Mouse (Mus musculus): ENCODE data around the gene Olfr766-ps1. TPM values are rescaled to one million over a fixed set of nuclear protein-coding genes. Genes with fewer than 3 reads are reported as not detected.

The Olfr766-ps1 gene
- polyA plus RNA-seq, 1 experiment from 2014 or later: 0.08 TPM

Other genes starting within 250 kb of the Olfr766-ps1 start
- gene Ormdl2, start 247.3 kb downstream of the Olfr766-ps1 start, polyA plus RNA-seq (2015; fragmentation: Nextera tagmentation; extraction: Ambion mirVana): 30.2 and 34.0 TPM in 2 replicates
- 12.5 and 13.1 TPM in 2 replicates for gene Gdf11, start 177.3 kb downstream of the Olfr766-ps1 start, polyA plus RNA-seq (2015; fragmentation: Nextera tagmentation; extraction: Ambion mirVana)
- gene Cd63, start 168.0 kb downstream of the Olfr766-ps1 start, polyA plus RNA-seq (2015; fragmentation: Nextera tagmentation; extraction: Ambion mirVana): 820 and 839 TPM in 2 replicates
- gene Rdh5, start 146.1 kb downstream of the Olfr766-ps1 start, polyA plus RNA-seq (2015; fragmentation: Nextera tagmentation; extraction: Ambion mirVana): 12.2 and 12.9 TPM in 2 replicates
- gene Bloc1s1, start 144.9 kb downstream of the Olfr766-ps1 start, polyA plus RNA-seq (2015; fragmentation: Nextera tagmentation; extraction: Ambion mirVana): 225 and 240 TPM in 2 replicates
- gene Itga7, start 135.2 kb downstream of the Olfr766-ps1 start, polyA plus RNA-seq (2015; fragmentation: Nextera tagmentation; extraction: Ambion mirVana): 4.8 and 5.5 TPM in 2 replicates
- 0.19 TPM in 1 of 2 replicates, not detected in the other for gene Mettl7b, start 108.0 kb downstream of the Olfr766-ps1 start, polyA plus RNA-seq (2015; fragmentation: Nextera tagmentation; extraction: Ambion mirVana)
- not detected in 2 replicates for gene Olfr9, start 79.5 kb downstream of the Olfr766-ps1 start, polyA plus RNA-seq (2015; fragmentation: Nextera tagmentation; extraction: Ambion mirVana)
- gene Olfr763, start 58.2 kb downstream of the Olfr766-ps1 start, polyA plus RNA-seq (2015; fragmentation: Nextera tagmentation; extraction: Ambion mirVana): not detected in 2 replicates
- gene Olfr764-ps1, start 29.1 kb downstream of the Olfr766-ps1 start, polyA plus RNA-seq (2015; fragmentation: Nextera tagmentation; extraction: Ambion mirVana): not detected in 2 replicates
- gene Olfr765, start 19.0 kb downstream of the Olfr766-ps1 start, polyA plus RNA-seq (2015; fragmentation: Nextera tagmentation; extraction: Ambion mirVana): not detected in 2 replicates
- gene Olfr767, start 13.9 kb upstream of the Olfr766-ps1 start, polyA plus RNA-seq (2015; fragmentation: Nextera tagmentation; extraction: Ambion mirVana): 0.04 TPM in 1 of 2 replicates, not detected in the other
- gene Olfr768, start 30.4 kb upstream of the Olfr766-ps1 start, polyA plus RNA-seq (2015; fragmentation: Nextera tagmentation; extraction: Ambion mirVana): 0.08 TPM in 1 of 2 replicates, not detected in the other
- 0.05 TPM in 1 of 2 replicates, not detected in the other for gene Olfr769, start 48.9 kb upstream of the Olfr766-ps1 start, polyA plus RNA-seq (2015; fragmentation: Nextera tagmentation; extraction: Ambion mirVana)
- not detected in 2 replicates for gene Olfr770, start 70.0 kb upstream of the Olfr766-ps1 start, polyA plus RNA-seq (2015; fragmentation: Nextera tagmentation; extraction: Ambion mirVana)
- not detected in 2 replicates for gene Olfr771, start 95.8 kb upstream of the Olfr766-ps1 start, polyA plus RNA-seq (2015; fragmentation: Nextera tagmentation; extraction: Ambion mirVana)
- gene Olfr772, start 108.9 kb upstream of the Olfr766-ps1 start, polyA plus RNA-seq (2015; fragmentation: Nextera tagmentation; extraction: Ambion mirVana): not detected in 2 replicates
- not detected in 2 replicates for gene Olfr773, start 118.4 kb upstream of the Olfr766-ps1 start, polyA plus RNA-seq (2015; fragmentation: Nextera tagmentation; extraction: Ambion mirVana)
- gene Olfr774, start 167.2 kb upstream of the Olfr766-ps1 start, polyA plus RNA-seq (2015; fragmentation: Nextera tagmentation; extraction: Ambion mirVana): not detected in 2 replicates
- not detected in 2 replicates for gene Olfr775, start 179.4 kb upstream of the Olfr766-ps1 start, polyA plus RNA-seq (2015; fragmentation: Nextera tagmentation; extraction: Ambion mirVana)
- not detected in 2 replicates for gene Olfr776, start 190.2 kb upstream of the Olfr766-ps1 start, polyA plus RNA-seq (2015; fragmentation: Nextera tagmentation; extraction: Ambion mirVana)
- gene Olfr777, start 202.5 kb upstream of the Olfr766-ps1 start, polyA plus RNA-seq (2015; fragmentation: Nextera tagmentation; extraction: Ambion mirVana): not detected in 2 replicates
- gene Olfr780, start 249.1 kb upstream of the Olfr766-ps1 start, polyA plus RNA-seq (2015; fragmentation: Nextera tagmentation; extraction: Ambion mirVana): not detected in 2 replicates

Data from limb, embryonic 13.5 days (tissue).